ENCODE assay signal across 9 mouse cellular contexts in genomic region chr10:21881837-21882183, GRCm38 (mm10). TPM values are rescaled to one million over a fixed set of nuclear protein-coding genes. Genes with fewer than 3 reads are reported as not detected.
DNase-seq lines count a peak whose midpoint lies in the region; ATAC-seq and TF ChIP-seq lines count a peak whose summit lies in the region.
"Had no signal": no experiment of that assay in that cellular context is flagged by ENCODE, and none has a peak within 500 bp of the region (broad histone marks: within the 10 kb centered on the region; RNA-seq: fewer than 3 reads in every experiment).

No protein-coding gene starts in this region.

- no peaks in the 10 kb centered on the region for H3K9me3 ChIP-seq in kidney, embryonic 16.5 days (ENCODE audit: low read length)
- no peaks in the 10 kb centered on the region for H3K9me3 ChIP-seq in embryonic facial prominence, embryonic 10.5 days
- H3K9me3 ChIP-seq in midbrain, postnatal 0 days (ENCODE audit: low read length), result no peaks in the 10 kb centered on the region

- peaks cover 25% of the 10 kb centered on the region for H3K4me1 ChIP-seq in kidney, embryonic 16.5 days (ENCODE audit: insufficient read depth, low read length)
- peaks cover 41% of the 10 kb centered on the region for H3K4me1 ChIP-seq in embryonic facial prominence, embryonic 10.5 days
- no peaks in the 10 kb centered on the region for H3K4me1 ChIP-seq in midbrain, postnatal 0 days (ENCODE audit: insufficient read depth, low read length)

- no peak for TF ChIP-seq CTCF in midbrain, postnatal 0 days (IDR thresholded peaks at IDR 0.05)

- H3K4me2 ChIP-seq in kidney, embryonic 16.5 days (replicated peaks; ENCODE audit: low read depth, low read length), result peak overlapping the region; percentile 69
- peak overlapping the region; percentile 71 for H3K4me2 ChIP-seq in midbrain, postnatal 0 days (ENCODE audit: low read depth, low read length, poor library complexity, severe bottlenecking)

- 44% methylated on average over 4 of the region's 4 CpGs for WGBS in kidney, embryonic 16.5 days
- WGBS in embryonic facial prominence, embryonic 10.5 days, result 29% methylated on average over 4 of the region's 4 CpGs
- WGBS in midbrain, postnatal 0 days, result 15% methylated on average over 4 of the region's 4 CpGs

- peaks cover 22% of the 10 kb centered on the region for H3K27me3 ChIP-seq in kidney, embryonic 16.5 days (ENCODE audit: insufficient read depth, low read length)
- peaks cover 28% of the 10 kb centered on the region for H3K27me3 ChIP-seq in embryonic facial prominence, embryonic 10.5 days (replicated peaks; ENCODE audit: low read depth, poor library complexity, severe bottlenecking)
- no peaks in the 10 kb centered on the region for H3K27me3 ChIP-seq in midbrain, postnatal 0 days (ENCODE audit: insufficient read depth, low read length)
- H3K27me3 ChIP-seq: Patski had no signal

- H3K4me3 ChIP-seq in kidney, embryonic 16.5 days (ENCODE audit: low read length), result peak overlapping the region; percentile 47
- peak overlapping the region; percentile 61 for H3K4me3 ChIP-seq in embryonic facial prominence, embryonic 10.5 days
- H3K4me3 ChIP-seq in midbrain, postnatal 0 days (ENCODE audit: low read depth, low read length), result peak overlapping the region; percentile 55

- no peak for ATAC-seq in kidney, embryonic 16.5 days (ENCODE audit: low FRiP score, low TSS enrichment)
- ATAC-seq in inflammation-experienced regulatory T-cells, adult 6 months, result peak; percentile 63
- ATAC-seq in midbrain, postnatal 0 days (ENCODE audit: low FRiP score), result no peak
- ATAC-seq: Patski had no signal

- DNase-seq in kidney, postnatal 14 days, result no peak
- no peak for DNase-seq in embryonic facial prominence, embryonic 10.5 days (ENCODE audit: low spot score)
- no peak for DNase-seq in midbrain, postnatal 0 days (ENCODE audit: low spot score)
- DNase-seq in testis, postnatal 10 days (ENCODE audit: low spot score), result no peak
- DNase-seq in adrenal gland, adult 8-10 months, result no peak
- no peak for DNase-seq in left cerebral cortex, postnatal 25 days (ENCODE audit: low spot score in 2 of 2)

- intact Hi-C loops in left cerebral cortex, postnatal 25 days (cut with DNase I), result loop anchor here (5.0 kb wide), 3 partner anchors 40 to 415 kb away; no protein-coding TSS in a partner anchor

- no peak overlapping the region for H3K27ac ChIP-seq in kidney, embryonic 16.5 days (ENCODE audit: low read length)
- peak overlapping the region; percentile 79 for H3K27ac ChIP-seq in embryonic facial prominence, embryonic 10.5 days (replicated peaks)
- peak overlapping the region; percentile 93 for H3K27ac ChIP-seq in midbrain, postnatal 0 days (ENCODE audit: low read depth, low read length)

- peak overlapping the region; percentile 50; the same call in 1 of the 2 replicates for H3K9ac ChIP-seq in kidney, embryonic 16.5 days (replicated peaks; ENCODE audit: low read length)
- H3K9ac ChIP-seq in midbrain, postnatal 0 days (replicated peaks; ENCODE audit: low read length, poor library complexity, severe bottlenecking), result peak overlapping the region; percentile 79

- H3K36me3 ChIP-seq in kidney, embryonic 16.5 days (ENCODE audit: insufficient read depth, low read length), result no peaks in the 10 kb centered on the region
- H3K36me3 ChIP-seq in embryonic facial prominence, embryonic 10.5 days (replicated peaks), result no peaks in the 10 kb centered on the region
- H3K36me3 ChIP-seq in midbrain, postnatal 0 days (ENCODE audit: insufficient read depth, low read length), result no peaks in the 10 kb centered on the region

RNA-seq across cellular contexts. Expression of gene Sgk1, which starts 0.2 kb away (rescaled TPM):
- 93.0 and 105 TPM in 2 replicates for polyA plus RNA-seq in kidney, embryonic 16.5 days (2015; fragmentation: Nextera tagmentation; extraction: Ambion mirVana)
- 18.7 and 23.3 TPM in 2 replicates for polyA plus RNA-seq in embryonic facial prominence, embryonic 10.5 days (2016; fragmentation: Nextera tagmentation; extraction: Ambion mirVana)
- polyA plus RNA-seq in inflammation-experienced regulatory T-cells, adult 6 months (2017; shearing (Covaris generic)), result 10 to 100 TPM; 19.5 to 98.6 (median 25.8) TPM
- 65.4 and 92.2 TPM in 2 replicates for total RNA-seq in midbrain, postnatal 0 days (2014; rRNA removed)
- polyA plus RNA-seq in midbrain, postnatal 0 days (2015; fragmentation: Nextera tagmentation; extraction: Ambion mirVana), result 46.6 and 48.9 TPM in 2 replicates
- total RNA-seq in adrenal gland, adult 8-10 months (2022), result 100 to 1,000 TPM in 3 of 4 experiments, 10 to 100 TPM in 1; 86.0 to 164 (median 138) TPM
- 10 to 100 TPM; 69.3 to 73.0 TPM for total RNA-seq in left cerebral cortex, postnatal 25 days (2021)
